Mouse (Mus musculus): ENCODE results near the gene Arhgap10. TPM values are rescaled to one million over a fixed set of nuclear protein-coding genes. Genes with fewer than 3 reads are reported as not detected.

The Arhgap10 gene
- polyA plus RNA-seq, 1 experiment, result 0.32 TPM

- H3K36me3 ChIP-seq (ENCODE audit: control insufficient read depth), result no peaks in the 10 kb centered on the region
- TF ChIP-seq TAL1 (IDR thresholded peaks at IDR 0.05; ENCODE audit: low read length) (no peak), GATA1 (IDR thresholded peaks at IDR 0.05; ENCODE audit: low read length) (no peak)
- H3K9me3 ChIP-seq (ENCODE audit: control insufficient read depth, low read length), result no peaks in the 10 kb centered on the region
- no peak overlapping the region for H3K4me3 ChIP-seq (replicated peaks)
- H3K27me3 ChIP-seq (ENCODE audit: control insufficient read depth), result no peaks in the 10 kb centered on the region
- H3K4me1 ChIP-seq (ENCODE audit: control insufficient read depth), result no peaks in the 10 kb centered on the region
These were observed 278.3 kb downstream of the Arhgap10 start for GRCm38 (mm10) chr8:77239462-77239861.

- TF ChIP-seq TAL1 (IDR thresholded peaks at IDR 0.05; ENCODE audit: low read length) (no peak), GATA1 (IDR thresholded peaks at IDR 0.05; ENCODE audit: low read length) (no peak)
- Histone ChIP-seq H3K4me1 (ENCODE audit: control insufficient read depth) (no peaks in the 10 kb centered on the region), H3K9me3 (ENCODE audit: control insufficient read depth, low read length) (no peaks in the 10 kb centered on the region), H3K36me3 (ENCODE audit: control insufficient read depth) (no peaks in the 10 kb centered on the region), H3K4me3 (replicated peaks) (no peak overlapping the region), H3K27me3 (ENCODE audit: control insufficient read depth) (no peaks in the 10 kb centered on the region)
These were observed 281.1 kb downstream of the Arhgap10 start for GRCm38 (mm10) chr8:77236701-77237100.

GRCm38 (mm10) chr8:77232411-77232810, 285.3 kb downstream of the Arhgap10 start:
- H3K4me1 ChIP-seq (ENCODE audit: control insufficient read depth), result no peaks in the 10 kb centered on the region
- H3K36me3 ChIP-seq (ENCODE audit: control insufficient read depth), result no peaks in the 10 kb centered on the region
- no peaks in the 10 kb centered on the region for H3K27me3 ChIP-seq (ENCODE audit: control insufficient read depth)
- no peak for TF ChIP-seq GATA1 (IDR thresholded peaks at IDR 0.05; ENCODE audit: low read length)
- TF ChIP-seq TAL1 (IDR thresholded peaks at IDR 0.05; ENCODE audit: low read length), result no peak
- H3K9me3 ChIP-seq (ENCODE audit: control insufficient read depth, low read length), result no peaks in the 10 kb centered on the region
- no peak overlapping the region for H3K4me3 ChIP-seq (replicated peaks)

- Histone ChIP-seq H3K4me1 (ENCODE audit: control insufficient read depth) (no peaks in the 10 kb centered on the region), H3K4me3 (replicated peaks) (no peak overlapping the region), H3K9me3 (ENCODE audit: control insufficient read depth, low read length) (no peaks in the 10 kb centered on the region), H3K27me3 (ENCODE audit: control insufficient read depth) (no peaks in the 10 kb centered on the region), H3K36me3 (ENCODE audit: control insufficient read depth) (no peaks in the 10 kb centered on the region)
- no peak for TF ChIP-seq TAL1 (IDR thresholded peaks at IDR 0.05; ENCODE audit: low read length)
These were observed 285.9 kb downstream of the Arhgap10 start for GRCm38 (mm10) chr8:77231834-77232233.

DNA sequence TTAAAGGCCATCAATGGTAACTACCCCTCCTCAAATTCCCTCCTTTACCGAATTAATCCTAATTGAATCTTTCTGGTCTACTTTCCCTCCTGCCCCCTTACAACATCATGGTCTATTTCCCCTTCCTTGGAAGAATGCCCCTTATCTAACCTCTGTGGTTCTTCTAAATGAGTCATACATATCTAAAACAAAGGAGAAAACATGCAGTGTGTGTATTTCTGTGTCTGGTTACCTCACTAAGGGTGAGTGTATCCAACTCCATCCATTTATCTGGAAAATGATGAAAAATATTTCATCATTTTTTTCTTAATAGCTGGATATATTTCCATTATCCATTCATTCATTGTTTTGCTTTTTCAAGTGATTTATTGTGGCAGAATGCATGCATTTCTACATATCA, 286.5 kb downstream of the Arhgap10 start:
- no peaks in the 10 kb centered on the region for H3K9me3 ChIP-seq (ENCODE audit: control insufficient read depth, low read length)
- no peak overlapping the region for H3K4me3 ChIP-seq (replicated peaks)
- TF ChIP-seq GATA1 (IDR thresholded peaks at IDR 0.05; ENCODE audit: low read length) (no peak), TAL1 (IDR thresholded peaks at IDR 0.05; ENCODE audit: low read length) (no peak)
- H3K4me1 ChIP-seq (ENCODE audit: control insufficient read depth), result no peaks in the 10 kb centered on the region
- H3K27me3 ChIP-seq (ENCODE audit: control insufficient read depth), result no peaks in the 10 kb centered on the region
- no peaks in the 10 kb centered on the region for H3K36me3 ChIP-seq (ENCODE audit: control insufficient read depth)

GRCm38 (mm10) chr8:77228688-77229087, 289.1 kb downstream of the Arhgap10 start:
- no peak for TF ChIP-seq GATA1 (IDR thresholded peaks at IDR 0.05; ENCODE audit: low read length)
- TF ChIP-seq TAL1 (IDR thresholded peaks at IDR 0.05; ENCODE audit: low read length), result no peak
- Histone ChIP-seq H3K9me3 (ENCODE audit: control insufficient read depth, low read length) (no peaks in the 10 kb centered on the region), H3K27me3 (ENCODE audit: control insufficient read depth) (no peaks in the 10 kb centered on the region), H3K4me3 (replicated peaks) (no peak overlapping the region), H3K36me3 (ENCODE audit: control insufficient read depth) (no peaks in the 10 kb centered on the region), H3K4me1 (ENCODE audit: control insufficient read depth) (no peaks in the 10 kb centered on the region)

GRCm38 (mm10) chr8:77227742-77228141, 290.0 kb downstream of the Arhgap10 start:
- no peaks in the 10 kb centered on the region for H3K27me3 ChIP-seq (ENCODE audit: control insufficient read depth)
- no peaks in the 10 kb centered on the region for H3K4me1 ChIP-seq (ENCODE audit: control insufficient read depth)
- no peaks in the 10 kb centered on the region for H3K36me3 ChIP-seq (ENCODE audit: control insufficient read depth)
- H3K9me3 ChIP-seq (ENCODE audit: control insufficient read depth, low read length), result no peaks in the 10 kb centered on the region
- no peak for TF ChIP-seq TAL1 (IDR thresholded peaks at IDR 0.05; ENCODE audit: low read length)
- TF ChIP-seq GATA1 (IDR thresholded peaks at IDR 0.05; ENCODE audit: low read length), result no peak
- H3K4me3 ChIP-seq (replicated peaks), result no peak overlapping the region

- H3K36me3 ChIP-seq (ENCODE audit: control insufficient read depth), result no peaks in the 10 kb centered on the region
- H3K9me3 ChIP-seq (ENCODE audit: control insufficient read depth, low read length), result peaks cover 9% of the 10 kb centered on the region
- TF ChIP-seq GATA1 (IDR thresholded peaks at IDR 0.05; ENCODE audit: low read length) (no peak), TAL1 (IDR thresholded peaks at IDR 0.05; ENCODE audit: low read length) (no peak)
- H3K4me3 ChIP-seq (replicated peaks), result no peak overlapping the region
- H3K4me1 ChIP-seq (ENCODE audit: control insufficient read depth), result no peaks in the 10 kb centered on the region
- H3K27me3 ChIP-seq (ENCODE audit: control insufficient read depth), result no peaks in the 10 kb centered on the region
These were observed 294.6 kb downstream of the Arhgap10 start for GRCm38 (mm10) chr8:77223123-77223522.

DNA sequence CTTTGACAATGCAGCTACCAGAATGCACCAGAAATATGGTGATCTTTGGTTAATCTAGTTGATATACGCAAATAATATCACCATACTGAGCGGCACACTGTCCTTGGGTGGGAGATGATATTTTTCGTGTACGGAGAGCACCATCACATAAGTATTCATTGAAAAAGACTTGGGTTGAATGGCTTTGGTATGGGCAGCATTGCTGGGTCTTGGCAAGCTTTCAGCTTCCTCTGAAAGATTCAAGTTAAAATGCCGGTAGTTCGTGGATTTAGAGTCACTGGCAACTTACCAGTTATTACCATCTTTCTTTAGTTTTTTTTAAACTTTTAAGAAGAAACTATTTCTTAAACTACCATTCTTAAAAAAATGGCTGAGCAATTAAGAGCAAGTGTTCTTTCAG, 302.6 kb downstream of the Arhgap10 start:
- no peak overlapping the region for H3K4me3 ChIP-seq (replicated peaks)
- TF ChIP-seq GATA1 (IDR thresholded peaks at IDR 0.05; ENCODE audit: low read length) (no peak), TAL1 (IDR thresholded peaks at IDR 0.05; ENCODE audit: low read length) (no peak)
- H3K27me3 ChIP-seq (ENCODE audit: control insufficient read depth), result no peaks in the 10 kb centered on the region
- H3K9me3 ChIP-seq (ENCODE audit: control insufficient read depth, low read length), result no peaks in the 10 kb centered on the region
- no peaks in the 10 kb centered on the region for H3K4me1 ChIP-seq (ENCODE audit: control insufficient read depth)
- no peaks in the 10 kb centered on the region for H3K36me3 ChIP-seq (ENCODE audit: control insufficient read depth)

GRCm38 (mm10) chr8:77214665-77215064, 303.1 kb downstream of the Arhgap10 start:
- Histone ChIP-seq H3K4me1 (ENCODE audit: control insufficient read depth) (no peaks in the 10 kb centered on the region), H3K4me3 (replicated peaks) (no peak overlapping the region), H3K9me3 (ENCODE audit: control insufficient read depth, low read length) (no peaks in the 10 kb centered on the region), H3K27me3 (ENCODE audit: control insufficient read depth) (no peaks in the 10 kb centered on the region), H3K36me3 (ENCODE audit: control insufficient read depth) (no peaks in the 10 kb centered on the region)
- TF ChIP-seq GATA1 (IDR thresholded peaks at IDR 0.05; ENCODE audit: low read length) (no peak), TAL1 (IDR thresholded peaks at IDR 0.05; ENCODE audit: low read length) (no peak)
